Mouse (Mus musculus): ENCODE results near the gene Tstd1. TPM values are rescaled to one million over a fixed set of nuclear protein-coding genes. Genes with fewer than 3 reads are reported as not detected.
A peak's percentile ranks its signal among the peaks of the same experiment; 100 is the strongest.

Tstd1 gene
- polyA plus RNA-seq, 1 experiment, result 0.66 TPM

DNA sequence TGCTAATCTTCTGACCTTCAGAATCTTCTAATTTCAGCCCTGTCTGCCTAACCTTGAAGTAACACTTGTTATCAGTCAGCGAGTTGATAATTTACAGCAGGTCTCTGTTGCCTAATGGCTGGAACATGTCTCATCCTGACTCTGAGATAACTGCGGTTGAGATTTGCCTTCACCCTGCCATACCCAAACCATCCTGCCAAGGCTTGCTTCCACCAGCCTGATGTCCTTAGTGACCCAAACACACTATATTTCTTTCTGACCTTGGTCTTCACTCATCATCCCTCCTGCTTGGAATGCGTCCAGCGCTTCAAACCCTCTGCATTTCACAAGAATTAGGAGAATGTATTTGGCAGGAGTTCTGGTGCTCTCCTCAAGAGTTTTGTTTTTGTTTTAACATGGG, 6.5 kb downstream of the Tstd1 start:
- Histone ChIP-seq H3ac (ENCODE audit: control insufficient read depth, insufficient read length, low read depth) (no peak overlapping the region), H3K4me3 (ENCODE audit: insufficient read depth, poor library complexity, severe bottlenecking) (no peak overlapping the region), H3K36me3 (ENCODE audit: control insufficient read depth, insufficient read depth) (no peaks in the 10 kb centered on the region), H3K27me3 (ENCODE audit: control insufficient read depth, insufficient read depth, insufficient read length) (no peaks in the 10 kb centered on the region), H3K79me3 (ENCODE audit: low read depth) (no peaks in the 10 kb centered on the region), H3K79me2 (ENCODE audit: control insufficient read depth, insufficient read depth) (no peaks in the 10 kb centered on the region)
- TF ChIP-seq CTCF (IDR thresholded peaks at IDR 0.05; ENCODE audit: control insufficient read depth, insufficient read depth, insufficient read length) (no peak), USF1 (IDR thresholded peaks at IDR 0.05; ENCODE audit: low read depth) (no peak), FOSL1 (IDR thresholded peaks at IDR 0.05; ENCODE audit: insufficient read depth, low read length, poor library complexity, severe bottlenecking) (no peak), CEBPB (IDR thresholded peaks at IDR 0.05; ENCODE audit: low read depth) (no peak), MYOG (IDR thresholded peaks at IDR 0.05; ENCODE audit: control insufficient read depth, extremely low read depth, insufficient read length) (no peak), MAX (IDR thresholded peaks at IDR 0.05) (no peak), MYOD1 (IDR thresholded peaks at IDR 0.05; ENCODE audit: control insufficient read depth, insufficient read length, low read depth) (no peak)

DNA sequence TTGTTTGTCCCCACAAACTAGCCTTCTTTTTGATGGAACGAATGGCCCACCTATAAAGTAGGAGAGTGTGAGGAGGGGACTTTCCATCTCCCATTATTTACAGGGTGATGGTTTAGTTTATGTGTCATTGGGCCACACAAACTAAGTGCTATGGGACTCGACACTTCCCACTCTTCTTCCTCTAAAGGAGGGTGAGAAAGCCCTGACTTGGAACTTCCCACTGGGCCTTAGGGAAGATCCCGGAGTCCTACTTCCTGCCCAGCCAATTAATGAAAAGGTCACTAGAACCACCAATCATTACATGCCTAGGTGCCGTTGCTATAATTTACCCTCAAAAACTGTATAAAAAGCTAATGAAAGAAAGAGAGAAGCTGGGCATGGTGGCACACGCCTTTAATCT, 13.5 kb downstream of the Tstd1 start:
- Histone ChIP-seq H3K4me3 (ENCODE audit: insufficient read depth, poor library complexity, severe bottlenecking) (no peak overlapping the region), H3K36me3 (ENCODE audit: control insufficient read depth, insufficient read depth) (no peaks in the 10 kb centered on the region), H3ac (ENCODE audit: control insufficient read depth, insufficient read length, low read depth) (no peak overlapping the region), H3K79me2 (ENCODE audit: control insufficient read depth, insufficient read depth) (no peaks in the 10 kb centered on the region), H3K79me3 (ENCODE audit: low read depth) (no peaks in the 10 kb centered on the region), H3K27me3 (ENCODE audit: control insufficient read depth, insufficient read depth, insufficient read length) (no peaks in the 10 kb centered on the region)
- TF ChIP-seq CEBPB (IDR thresholded peaks at IDR 0.05; ENCODE audit: low read depth) (no peak), CTCF (IDR thresholded peaks at IDR 0.05; ENCODE audit: control insufficient read depth, insufficient read depth, insufficient read length) (no peak), USF1 (IDR thresholded peaks at IDR 0.05; ENCODE audit: low read depth) (no peak), MYOG (IDR thresholded peaks at IDR 0.05; ENCODE audit: control insufficient read depth, extremely low read depth, insufficient read length) (no peak)

DNA sequence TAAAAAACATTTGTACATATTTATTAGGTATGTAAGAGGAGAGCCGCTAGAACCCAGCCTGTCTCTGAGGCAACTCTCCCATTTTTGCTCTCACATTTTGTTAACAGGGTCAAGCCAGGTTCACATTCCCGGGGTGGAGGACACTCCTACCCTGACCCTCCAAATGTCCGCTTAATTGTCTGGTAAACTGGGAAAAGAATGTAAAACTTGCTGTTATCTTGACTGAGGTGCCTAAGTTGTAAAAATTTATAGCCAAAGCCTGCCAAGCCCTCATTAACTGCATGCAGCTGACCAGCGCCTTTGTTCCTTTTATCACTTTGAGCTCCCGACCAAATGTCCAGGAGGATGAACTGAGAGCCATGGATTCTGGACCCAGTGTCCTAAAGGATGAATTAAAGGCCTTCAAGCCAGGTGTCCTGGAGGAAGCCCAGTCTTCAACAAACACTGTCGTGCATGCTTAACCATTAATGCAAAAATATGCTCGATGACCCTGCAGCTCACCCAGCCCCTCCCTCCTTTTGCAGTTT, 16.7 kb downstream of the Tstd1 start:
- TF ChIP-seq FOSL1 (IDR thresholded peaks at IDR 0.05; ENCODE audit: insufficient read depth, low read length, poor library complexity, severe bottlenecking) (no peak), USF1 (IDR thresholded peaks at IDR 0.05; ENCODE audit: low read depth) (no peak), MYOD1 (IDR thresholded peaks at IDR 0.05; ENCODE audit: control insufficient read depth, insufficient read length, low read depth) (no peak), CTCF (IDR thresholded peaks at IDR 0.05; ENCODE audit: control insufficient read depth, insufficient read depth, insufficient read length) (no peak)
- Histone ChIP-seq H3K79me2 (ENCODE audit: control insufficient read depth, insufficient read depth) (no peaks in the 10 kb centered on the region), H3K79me3 (ENCODE audit: low read depth) (no peaks in the 10 kb centered on the region), H3K36me3 (ENCODE audit: control insufficient read depth, insufficient read depth) (no peaks in the 10 kb centered on the region), H3K4me3 (ENCODE audit: insufficient read depth, poor library complexity, severe bottlenecking) (no peak overlapping the region), H3ac (ENCODE audit: control insufficient read depth, insufficient read length, low read depth) (no peak overlapping the region), H3K27me3 (ENCODE audit: control insufficient read depth, insufficient read depth, insufficient read length) (no peaks in the 10 kb centered on the region)

DNA sequence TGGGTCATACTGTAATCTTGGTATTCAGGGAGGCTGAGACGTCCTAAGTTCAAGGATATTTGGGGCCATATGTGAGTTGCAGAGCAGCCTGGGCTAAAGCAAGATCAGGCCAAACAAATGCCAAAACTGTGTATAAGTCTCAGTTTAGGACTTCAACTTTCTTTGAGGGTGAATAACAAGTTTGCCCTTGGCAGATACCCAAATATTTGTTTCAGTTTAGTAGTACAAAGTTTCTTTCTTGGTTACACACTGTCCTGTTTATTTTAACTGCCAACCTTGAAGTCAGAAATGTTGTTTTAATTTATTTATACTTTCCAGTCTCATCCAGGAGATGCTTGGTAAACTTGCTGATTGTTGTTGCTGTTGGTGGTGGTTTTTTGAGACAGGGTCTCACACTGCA, 17.3 kb downstream of the Tstd1 start:
- H3K79me3 ChIP-seq (ENCODE audit: low read depth), result no peaks in the 10 kb centered on the region
- TF ChIP-seq MYOD1 (IDR thresholded peaks at IDR 0.05; ENCODE audit: control insufficient read depth, insufficient read length, low read depth), result no peak
- TF ChIP-seq FOSL1 (IDR thresholded peaks at IDR 0.05; ENCODE audit: insufficient read depth, low read length, poor library complexity, severe bottlenecking), result no peak
- TF ChIP-seq MAX (IDR thresholded peaks at IDR 0.05), result no peak
- no peak for TF ChIP-seq CTCF (IDR thresholded peaks at IDR 0.05; ENCODE audit: control insufficient read depth, insufficient read depth, insufficient read length)
- TF ChIP-seq CEBPB (IDR thresholded peaks at IDR 0.05; ENCODE audit: low read depth), result no peak
- no peak for TF ChIP-seq MYOG (IDR thresholded peaks at IDR 0.05; ENCODE audit: control insufficient read depth, extremely low read depth, insufficient read length)
- TF ChIP-seq USF1 (IDR thresholded peaks at IDR 0.05; ENCODE audit: low read depth), result no peak

DNA sequence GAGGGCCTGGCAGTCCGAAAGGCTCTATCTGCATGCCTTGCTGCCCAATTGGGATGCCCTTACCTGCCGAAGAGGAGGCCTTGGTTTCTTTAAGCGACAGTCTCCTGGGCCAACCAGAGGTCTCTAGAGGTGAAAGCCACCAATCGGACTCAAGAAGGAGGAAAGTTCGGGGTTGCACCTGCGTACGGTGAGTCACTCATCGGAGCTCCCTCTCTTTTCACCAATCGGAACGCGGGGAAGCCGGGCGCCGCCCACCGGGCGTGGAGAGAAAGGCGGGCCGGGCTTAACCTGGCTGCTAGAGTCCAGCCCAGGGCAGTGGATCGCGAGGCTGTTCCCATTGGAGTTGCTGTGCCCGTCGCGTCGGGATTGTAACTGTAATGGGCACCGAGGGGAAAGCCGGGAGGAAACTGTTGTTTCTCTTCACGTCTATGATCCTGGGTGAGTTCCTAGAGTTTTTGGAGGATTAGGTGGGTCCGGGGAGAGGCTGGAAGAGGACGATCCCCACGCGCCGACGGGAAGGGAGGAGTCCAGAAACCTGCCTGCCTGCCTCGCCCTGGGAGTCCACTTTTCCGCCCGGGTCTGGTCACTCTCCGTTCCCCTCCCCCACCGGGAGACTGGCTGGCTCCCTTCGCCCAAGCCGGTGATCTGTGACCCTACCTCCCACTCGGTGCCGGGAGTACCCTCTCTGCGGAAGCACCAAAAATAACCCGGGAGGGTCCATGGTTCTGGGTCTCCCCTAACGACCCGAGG, 18.8 kb downstream of the Tstd1 start, which contains the start of gene F11r:
Gene F11r, plus strand, starts transcription at position 272 of the 750 bp plus-strand sequence.
- peak within 1 kb of the TSS; percentile 31 for H3K4me3 ChIP-seq (ENCODE audit: insufficient read depth, poor library complexity, severe bottlenecking)
- H3K27me3 ChIP-seq (ENCODE audit: control insufficient read depth, insufficient read depth, insufficient read length), result no peaks in the 10 kb centered on the region
- no peaks in the 10 kb centered on the region for H3K36me3 ChIP-seq (ENCODE audit: control insufficient read depth, insufficient read depth)
- peak within 1 kb of the TSS; percentile 57 for H3ac ChIP-seq (ENCODE audit: control insufficient read depth, insufficient read length, low read depth)
- no peak for TF ChIP-seq MYOD1 (IDR thresholded peaks at IDR 0.05; ENCODE audit: control insufficient read depth, insufficient read length, low read depth)
- no peak for TF ChIP-seq FOSL1 (IDR thresholded peaks at IDR 0.05; ENCODE audit: insufficient read depth, low read length, poor library complexity, severe bottlenecking)
- TF ChIP-seq MYOG (IDR thresholded peaks at IDR 0.05; ENCODE audit: control insufficient read depth, extremely low read depth, insufficient read length), result no peak
- TF ChIP-seq MAX (IDR thresholded peaks at IDR 0.05), result no peak
- no peaks in the 10 kb centered on the region for H3K79me3 ChIP-seq (ENCODE audit: low read depth)
- H3K79me2 ChIP-seq (ENCODE audit: control insufficient read depth, insufficient read depth), result no peaks in the 10 kb centered on the region

More for the DNA sequence above, 17.3 kb downstream of the Tstd1 start:
- no peaks in the 10 kb centered on the region for H3K27me3 ChIP-seq (ENCODE audit: control insufficient read depth, insufficient read depth, insufficient read length)
- no peaks in the 10 kb centered on the region for H3K79me2 ChIP-seq (ENCODE audit: control insufficient read depth, insufficient read depth)
- no peak overlapping the region for H3K4me3 ChIP-seq (ENCODE audit: insufficient read depth, poor library complexity, severe bottlenecking)
- H3K36me3 ChIP-seq (ENCODE audit: control insufficient read depth, insufficient read depth), result no peaks in the 10 kb centered on the region
- H3ac ChIP-seq (ENCODE audit: control insufficient read depth, insufficient read length, low read depth), result no peak overlapping the region
